Mouse (Mus musculus) left cerebral cortex, adult 2 months (tissue): ENCODE results near the gene Duoxa2. TPM values are rescaled to one million over a fixed set of nuclear protein-coding genes. Genes with fewer than 3 reads are reported as not detected.
A peak's percentile ranks its signal among the peaks of the same experiment; 100 is the strongest.

ENCODE experiments used
- DNase-seq, 2 experiments: peaks; one replicate each; pipeline ENCODE4 v3.0.0; 2021 to 2022; ENCODE audit warnings: low spot score in 2 of 2, mixed read lengths in 1 of 2; ENCODE audit errors: extremely low spot score in 1 of 2
- H3K27ac ChIP-seq: fragments of 200-600 bp; 2 replicates; pipeline ENCODE4 v1.8.1; 2022
- H3K4me3 ChIP-seq: fragments of 200-600 bp; 2 replicates; pipeline ENCODE4 v1.8.1; 2022
- CTCF ChIP-seq: fragments of 200-600 bp; IDR thresholded peaks from 2 replicates; pipeline ENCODE4 v1.8.1; 2022; ENCODE audit warnings: antibody characterized with exemption, mild to moderate bottlenecking, moderate library complexity
- intact Hi-C: fragments of 180-260 bp; cut with DNase I; formaldehyde crosslinking; loops from one replicate; pipeline ENCODE4 v1.15.1; 2025
- long read RNA-seq, 2 experiments: library from polyadenylated mRNA; stranded (forward); transcript quantifications; one replicate each; pipeline ENCODE4 v2.0.0; 2021; ENCODE audit warnings: borderline mapping rate in 2 of 2
- total RNA-seq, 2 experiments: library from RNA; stranded (reverse); gene quantifications; 2 replicates each; pipeline ENCODE4 v1.2.3; 2021

The Duoxa2 gene
- total RNA-seq: not detected
- long read RNA-seq, experiment 1: 0 reads
- long read RNA-seq, experiment 2: 0 reads

GRCm38 (mm10) chr2:122298596-122299490, at the start of gene Duoxa2:
Duoxa2 (plus strand) TSS chr2:122298900.
- TF ChIP-seq CTCF: no peak
- no peak for DNase-seq
- H3K4me3 ChIP-seq: no peak within 1 kb of the TSS
- intact Hi-C loops: no loop called here
- no peak within 1 kb of the TSS for H3K27ac ChIP-seq

- intact Hi-C loops: no loop called here
- TF ChIP-seq CTCF: no peak
- no peak overlapping the region for H3K27ac ChIP-seq
- DNase-seq: peak; percentile 24 to 30
- no peak overlapping the region for H3K4me3 ChIP-seq
These were observed 42.7 kb upstream of the Duoxa2 start for GRCm38 (mm10) chr2:122255997-122256396.

GRCm38 (mm10) chr2:122260729-122261128, 38.0 kb upstream of the Duoxa2 start:
- intact Hi-C loops: no loop called here
- H3K4me3 ChIP-seq: no peak overlapping the region
- DNase-seq: no peak
- no peak overlapping the region for H3K27ac ChIP-seq
- no peak for TF ChIP-seq CTCF

GRCm38 (mm10) chr2:122264690-122265089, 34.0 kb upstream of the Duoxa2 start:
- no peak for TF ChIP-seq CTCF
- intact Hi-C loops: no loop called here
- H3K27ac ChIP-seq: no peak overlapping the region

GRCm38 (mm10) chr2:122266407-122267193, 32.1 kb upstream of the Duoxa2 start:
- no peak overlapping the region for H3K4me3 ChIP-seq
- intact Hi-C loops: no loop called here
- TF ChIP-seq CTCF: no peak
- H3K27ac ChIP-seq: no peak overlapping the region
- no peak for DNase-seq

More at GRCm38 (mm10) chr2:122264690-122265089, 34.0 kb upstream of the Duoxa2 start:
- DNase-seq: no peak
- H3K4me3 ChIP-seq: no peak overlapping the region

- no peak for TF ChIP-seq CTCF
- DNase-seq: no peak
- Histone ChIP-seq H3K4me3 (no peak overlapping the region), H3K27ac (no peak overlapping the region)
- intact Hi-C loops: no loop called here
These were observed 19.9 kb upstream of the Duoxa2 start for GRCm38 (mm10) chr2:122278769-122279168.

GRCm38 (mm10) chr2:122284091-122284490, 14.6 kb upstream of the Duoxa2 start:
- no peak for DNase-seq
- no peak for TF ChIP-seq CTCF

GRCm38 (mm10) chr2:122286137-122286536, 12.6 kb upstream of the Duoxa2 start:
- intact Hi-C loops: no loop called here
- DNase-seq: no peak
- H3K4me3 ChIP-seq: no peak overlapping the region
- TF ChIP-seq CTCF: no peak
- no peak overlapping the region for H3K27ac ChIP-seq

More at GRCm38 (mm10) chr2:122284091-122284490, 14.6 kb upstream of the Duoxa2 start:
- intact Hi-C loops: no loop called here
- Histone ChIP-seq H3K4me3 (no peak overlapping the region), H3K27ac (no peak overlapping the region)

- no peak overlapping the region for H3K27ac ChIP-seq
- H3K4me3 ChIP-seq: no peak overlapping the region
- intact Hi-C loops: no loop called here
- TF ChIP-seq CTCF: no peak
- no peak for DNase-seq
These were observed 3.8 kb upstream of the Duoxa2 start for GRCm38 (mm10) chr2:122294916-122295315.

GRCm38 (mm10) chr2:122297271-122298095, 1.2 kb upstream of the Duoxa2 start:
- DNase-seq: no peak
- intact Hi-C loops: no loop called here
- TF ChIP-seq CTCF: no peak
- Histone ChIP-seq H3K4me3 (no peak overlapping the region), H3K27ac (no peak overlapping the region)

- Histone ChIP-seq H3K27ac (no peak within 1 kb of the TSS), H3K4me3 (no peak within 1 kb of the TSS)
- no peak for DNase-seq
- no peak for TF ChIP-seq CTCF
- intact Hi-C loops: no loop called here
These were observed 602 bp upstream of the Duoxa2 start, which contains the start of gene Duox2 for GRCm38 (mm10) chr2:122298096-122298499. Duox2 (minus strand) TSS chr2:122298449.
